8 mouse cellular contexts compared by ENCODE assay signal in genomic region chr5:9162088-9162487, GRCm38 (mm10). TPM values are rescaled to one million over a fixed set of nuclear protein-coding genes. Genes with fewer than 3 reads are reported as not detected.
DNase-seq lines count a peak whose midpoint lies in the region; ATAC-seq and TF ChIP-seq lines count a peak whose summit lies in the region.

No protein-coding gene starts in this region.

- H3K36me3 ChIP-seq in heart, adult 2 months (ENCODE audit: control insufficient read depth, insufficient read depth, low read length), result peaks cover 8% of the 10 kb centered on the region; the same call in 1 of the 2 replicates
- H3K36me3 ChIP-seq in ES-E14 (ENCODE audit: control insufficient read depth, insufficient read depth, low read length, poor library complexity, severe bottlenecking), result peaks cover 2% of the 10 kb centered on the region
- peaks cover 11% of the 10 kb centered on the region for H3K36me3 ChIP-seq in embryonic facial prominence, embryonic 10.5 days (replicated peaks)
- no peaks in the 10 kb centered on the region for H3K36me3 ChIP-seq in hindbrain, embryonic 13.5 days
- no peaks in the 10 kb centered on the region for H3K36me3 ChIP-seq in liver, embryonic 14.5 days (replicated peaks; ENCODE audit: control insufficient read depth, insufficient read depth, low read depth)
- no peaks in the 10 kb centered on the region for H3K36me3 ChIP-seq in small intestine, adult 2 months (ENCODE audit: control insufficient read depth, insufficient read depth, low read length)

- H3K4me2 ChIP-seq in hindbrain, embryonic 13.5 days, result peak overlapping the region; percentile 72
- H3K4me2 ChIP-seq in liver, embryonic 14.5 days (ENCODE audit: low read depth), result peak overlapping the region; percentile 85

- no peaks in the 10 kb centered on the region for H3K27me3 ChIP-seq in heart, adult 2 months (ENCODE audit: control insufficient read depth, insufficient read depth, low read length)
- no peaks in the 10 kb centered on the region for H3K27me3 ChIP-seq in embryonic facial prominence, embryonic 10.5 days (replicated peaks; ENCODE audit: low read depth, poor library complexity, severe bottlenecking)
- no peaks in the 10 kb centered on the region for H3K27me3 ChIP-seq in hindbrain, embryonic 13.5 days
- H3K27me3 ChIP-seq in liver, embryonic 14.5 days (ENCODE audit: control insufficient read depth, insufficient read depth, low read length), result no peaks in the 10 kb centered on the region
- H3K27me3 ChIP-seq in small intestine, adult 2 months (ENCODE audit: control insufficient read depth, insufficient read depth, low read length), result no peaks in the 10 kb centered on the region

- peaks cover 5% of the 10 kb centered on the region for H3K4me1 ChIP-seq in heart, adult 2 months (ENCODE audit: control insufficient read depth, insufficient read depth, low read length)
- H3K4me1 ChIP-seq in ES-E14 (ENCODE audit: control insufficient read depth in 2 of 2, insufficient read depth in 2 of 2, low read length in 2 of 2, poor library complexity in 1 of 2), result peaks cover 7% of the 10 kb centered on the region in 2 experiments
- H3K4me1 ChIP-seq in embryonic facial prominence, embryonic 10.5 days, result peaks cover 10% of the 10 kb centered on the region
- H3K4me1 ChIP-seq in hindbrain, embryonic 13.5 days (replicated peaks), result peaks cover 23% of the 10 kb centered on the region
- peaks cover 5 to 7% of the 10 kb centered on the region in 2 experiments for H3K4me1 ChIP-seq in liver, embryonic 14.5 days (replicated peaks; ENCODE audit: control insufficient read depth in 2 of 2, insufficient read depth in 2 of 2, low read length in 1 of 2)
- H3K4me1 ChIP-seq in small intestine, adult 2 months (ENCODE audit: control insufficient read depth, insufficient read depth, insufficient read length, low read length), result peaks cover 5% of the 10 kb centered on the region; the same call in 1 of the 2 replicates

- no peak for TF ChIP-seq POLR2A in heart, adult 2 months (IDR thresholded peaks at IDR 0.05; ENCODE audit: insufficient read depth, low read depth, low read length)
- TF ChIP-seq POLR2A in small intestine, adult 2 months (IDR thresholded peaks at IDR 0.05; ENCODE audit: low read depth, low read length), result no peak

- 4% methylated on average over 7 of the region's 7 CpGs for WGBS in heart, adult 2 months
- 18% methylated on average over 7 of the region's 7 CpGs for WGBS in embryonic facial prominence, embryonic 10.5 days
- WGBS in hindbrain, embryonic 13.5 days, result 20% methylated on average over 7 of the region's 7 CpGs
- 5% methylated on average over 7 of the region's 7 CpGs for WGBS in liver, embryonic 14.5 days (ENCODE audit: insufficient replicate concordance)
- WGBS in small intestine, adult 2 months, result 2% methylated on average over 7 of the region's 7 CpGs

- no peak for TF ChIP-seq EP300 in heart, adult 2 months (IDR thresholded peaks at IDR 0.05; ENCODE audit: insufficient read depth, low read depth, low read length)
- no peak for TF ChIP-seq EP300 in liver, embryonic 14.5 days (IDR thresholded peaks at IDR 0.05; ENCODE audit: low read depth)

- in situ Hi-C loops in ES-E14 (cut with MboI; ENCODE audit: low sequenced_read_pairs in 2 of 2, unreplicated experiment in 2 of 2), result no loop called here

- TF ChIP-seq CTCF in heart, adult 2 months (IDR thresholded peaks at IDR 0.05), result no peak
- TF ChIP-seq CTCF in liver, embryonic 14.5 days (IDR thresholded peaks at IDR 0.05; ENCODE audit: low read depth), result no peak
- TF ChIP-seq CTCF in small intestine, adult 2 months (IDR thresholded peaks at IDR 0.05; ENCODE audit: extremely low read depth, insufficient read length, insufficient replicate concordance, low read depth, low read length), result no peak

- intact Hi-C loops in heart, adult 2 months (cut with DNase I), result loop anchor here (2.0 to 5.0 kb wide), 3 partner anchors 165 to 739 kb away; partner anchors contain the start of genes Crot, Dbf4 and Slc25a40
- intact Hi-C loops in heart, postnatal 10 days (cut with DNase I), result no loop called here

- peak; percentile 26 for ATAC-seq in hindbrain, embryonic 13.5 days (ENCODE audit: low FRiP score)
- no peak for ATAC-seq in liver, embryonic 14.5 days (ENCODE audit: insufficient read depth)

- H3K9ac ChIP-seq in heart, adult 2 months (ENCODE audit: low read depth, low read length), result peak overlapping the region; percentile 63
- H3K9ac ChIP-seq in ES-E14 (ENCODE audit: insufficient read depth, low read depth, low read length, poor library complexity, severe bottlenecking), result peak overlapping the region; percentile 89
- H3K9ac ChIP-seq in hindbrain, embryonic 13.5 days, result peak overlapping the region; percentile 81
- H3K9ac ChIP-seq in liver, embryonic 14.5 days (replicated peaks), result peak overlapping the region; percentile 57

- peak; percentile 4 to 26 for DNase-seq in heart, adult 2 months
- no peak for DNase-seq in heart, postnatal 10 days
- no peak for DNase-seq in ES-E14 (ENCODE audit: low read depth, low spot score)
- DNase-seq in embryonic facial prominence, embryonic 10.5 days (ENCODE audit: low spot score), result peak; percentile 44
- no peak for DNase-seq in liver, embryonic 14.5 days (ENCODE audit: low read depth in 3 of 3, low spot score in 3 of 3)
- no peak for DNase-seq in ovary, postnatal 10 days (ENCODE audit: low spot score)

- peak overlapping the region; percentile 97 for H3K27ac ChIP-seq in heart, adult 2 months
- H3K27ac ChIP-seq in ES-E14 (ENCODE audit: insufficient read depth, low read depth, low read length, poor library complexity, severe bottlenecking), result peak overlapping the region; percentile 68; the same call in 1 of the 2 replicates
- peak overlapping the region; percentile 99 for H3K27ac ChIP-seq in embryonic facial prominence, embryonic 10.5 days (replicated peaks)
- H3K27ac ChIP-seq in hindbrain, embryonic 13.5 days, result peak overlapping the region; percentile 100
- H3K27ac ChIP-seq in liver, embryonic 14.5 days, result peak overlapping the region; percentile 0; the same call in 1 of the 2 replicates
- H3K27ac ChIP-seq in small intestine, adult 2 months (ENCODE audit: insufficient read depth, low read depth, low read length), result peak overlapping the region; percentile 78

- no peaks in the 10 kb centered on the region for H3K79me2 ChIP-seq in heart, adult 2 months (replicated peaks; ENCODE audit: control insufficient read depth, insufficient read depth, low read length)

- H3K9me3 ChIP-seq in ES-E14 (ENCODE audit: control insufficient read depth, insufficient read depth, low read depth, low read length), result no peaks in the 10 kb centered on the region
- H3K9me3 ChIP-seq in embryonic facial prominence, embryonic 10.5 days, result no peaks in the 10 kb centered on the region
- no peaks in the 10 kb centered on the region for H3K9me3 ChIP-seq in hindbrain, embryonic 13.5 days
- no peaks in the 10 kb centered on the region for H3K9me3 ChIP-seq in liver, embryonic 14.5 days (ENCODE audit: control insufficient read depth, low read length)

- H3K4me3 ChIP-seq in heart, adult 2 months, result peak overlapping the region; percentile 66
- peak overlapping the region; percentile 84 for H3K4me3 ChIP-seq in ES-E14 (ENCODE audit: insufficient read depth in 1 of 2, low read depth in 1 of 2, low read length in 2 of 2, poor library complexity in 1 of 2, severe bottlenecking in 1 of 2)
- peak overlapping the region; percentile 93 for H3K4me3 ChIP-seq in embryonic facial prominence, embryonic 10.5 days
- H3K4me3 ChIP-seq in hindbrain, embryonic 13.5 days, result peak overlapping the region; percentile 94
- H3K4me3 ChIP-seq in liver, embryonic 14.5 days (ENCODE audit: insufficient read depth in 1 of 2, low read depth in 2 of 2, low read length in 2 of 2), result peak overlapping the region; percentile 69 to 94
- peak overlapping the region; percentile 86 for H3K4me3 ChIP-seq in small intestine, adult 2 months (ENCODE audit: low read depth, low read length)

TF ChIP-seq in ES-E14, 5 proteins besides CTCF, POLR2A, EP300 and RAD21:
- no peak for TF ChIP-seq MAFK (IDR thresholded peaks at IDR 0.05; ENCODE audit: insufficient read depth, low read depth, low read length)
- TF ChIP-seq ZC3H11A (IDR thresholded peaks at IDR 0.05; ENCODE audit: borderline replicate concordance, low read depth, low read length), result no peak
- no peak for TF ChIP-seq ZNF384 (IDR thresholded peaks at IDR 0.05; ENCODE audit: low read depth, low read length)
- no peak for TF ChIP-seq HCFC1 (IDR thresholded peaks at IDR 0.05; ENCODE audit: borderline replicate concordance, insufficient read depth, low read length)
- no peak for TF ChIP-seq CHD2 (IDR thresholded peaks at IDR 0.05; ENCODE audit: low read depth, low read length)

RNA-seq across cellular contexts. Expression of gene Dmtf1, which starts 0.5 kb away (rescaled TPM):
- total RNA-seq in heart, adult 2 months (2021), result 10 to 100 TPM; 10.5 to 13.6 TPM
- 8.6 and 17.5 TPM in 2 replicates for polyA plus RNA-seq in heart, adult 2 months (2012; rRNA removed)
- 10 to 100 TPM; 18.4 to 19.4 TPM for total RNA-seq in heart, postnatal 10 days (2021)
- 54.7 and 56.5 TPM in 2 replicates for total RNA-seq in ES-E14 (2012; rRNA removed)
- 52.1 and 60.2 TPM in 2 replicates for polyA plus RNA-seq in embryonic facial prominence, embryonic 10.5 days (2016; fragmentation: Nextera tagmentation; extraction: Ambion mirVana)
- 64.8 and 65.7 TPM in 2 replicates for polyA plus RNA-seq in hindbrain, embryonic 13.5 days (2015; fragmentation: Nextera tagmentation; extraction: Ambion mirVana)
- 8.0 and 10.8 TPM in 2 replicates for polyA plus RNA-seq in liver, embryonic 14.5 days (2012; rRNA removed)
- 9.5 and 10.7 TPM in 2 replicates for polyA plus RNA-seq in liver, embryonic 14.5 days (2014; fragmentation: Nextera tagmentation; extraction: Ambion mirVana)
- polyA plus RNA-seq in small intestine, adult 2 months (2012; rRNA removed), result 1.5 and 3.2 TPM in 2 replicates

Comparison
In these comparisons a context has a peak if more than half of its experiments do, and no peak if none do; other contexts are left out.
1. DNase-seq: peak in heart, adult 2 months (2 of 2) and embryonic facial prominence, embryonic 10.5 days (single experiment); none in heart, postnatal 10 days (0 of 2), ES-E14 (single experiment), liver, embryonic 14.5 days (0 of 3) and ovary, postnatal 10 days (single experiment).
2. H3K27ac ChIP-seq: peak in every context shown above with its lines; median percentile 100 in hindbrain, embryonic 13.5 days; 99 in embryonic facial prominence, embryonic 10.5 days; 97 in heart, adult 2 months; 78 in small intestine, adult 2 months; 68 in ES-E14; 0 in liver, embryonic 14.5 days.
3. Peak in every context shown above with its lines, with median percentiles within 50 percentile points of each other: H3K4me3 ChIP-seq and H3K9ac ChIP-seq.